Mouse (Mus musculus) MEL-GATA-1-ER (cell line): ENCODE data around the gene Kdm3a.

Experiments used
- DNase-seq: peaks from one replicate; pipeline ENCODE4 v3.0.0-alpha.2; 2012; ENCODE audit warnings: low read depth; ENCODE audit errors: extremely low read depth

Kdm3a gene

DNA sequence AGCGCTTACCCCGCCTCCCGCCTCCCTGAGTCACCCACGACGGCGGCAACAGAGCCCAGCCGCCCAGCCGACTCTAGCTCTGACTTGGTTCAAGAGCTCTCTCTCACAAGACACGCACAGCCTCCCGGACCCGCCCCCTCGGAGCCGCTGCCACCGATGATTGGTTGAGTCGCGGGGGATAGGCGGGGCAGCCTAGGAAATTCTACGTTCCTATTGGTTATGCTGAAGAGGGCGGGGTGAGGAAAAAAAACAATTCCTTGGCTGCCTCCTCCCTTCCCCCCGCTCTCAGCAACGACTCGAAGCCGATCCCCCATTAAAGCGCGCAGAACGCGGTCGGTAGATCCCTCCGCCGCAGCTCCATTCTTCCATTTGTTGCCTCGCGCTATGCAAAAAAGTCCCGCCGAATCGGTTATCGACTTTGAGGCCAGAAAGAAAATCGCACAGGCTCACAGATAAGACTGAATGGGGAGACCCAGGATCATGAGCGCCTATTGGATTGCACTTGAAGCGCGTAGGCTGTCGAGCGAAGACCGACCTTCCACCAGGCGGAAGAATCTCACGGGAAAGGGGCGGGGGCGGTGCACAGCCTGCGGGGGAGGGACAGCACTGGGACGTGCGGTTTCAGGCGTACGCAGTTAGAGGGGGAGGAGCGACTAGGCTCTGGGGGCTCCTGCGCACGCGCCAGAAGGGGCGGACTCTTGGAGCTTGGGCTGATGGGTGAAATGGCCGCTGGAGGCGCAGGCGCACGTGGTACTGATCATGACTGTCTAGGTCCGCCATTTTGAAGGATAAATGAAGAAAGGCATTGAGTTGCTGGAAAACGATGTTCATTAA is at the start of gene Kdm3a:
Gene Kdm3a, minus strand, starts transcription at position 162 of the 834 bp plus-strand sequence.
- peak; percentile 94 for DNase-seq

GRCm38 (mm10) chr6:71678891-71679290 is 46.1 kb upstream of the Kdm3a start:
- DNase-seq = no peak

DNA sequence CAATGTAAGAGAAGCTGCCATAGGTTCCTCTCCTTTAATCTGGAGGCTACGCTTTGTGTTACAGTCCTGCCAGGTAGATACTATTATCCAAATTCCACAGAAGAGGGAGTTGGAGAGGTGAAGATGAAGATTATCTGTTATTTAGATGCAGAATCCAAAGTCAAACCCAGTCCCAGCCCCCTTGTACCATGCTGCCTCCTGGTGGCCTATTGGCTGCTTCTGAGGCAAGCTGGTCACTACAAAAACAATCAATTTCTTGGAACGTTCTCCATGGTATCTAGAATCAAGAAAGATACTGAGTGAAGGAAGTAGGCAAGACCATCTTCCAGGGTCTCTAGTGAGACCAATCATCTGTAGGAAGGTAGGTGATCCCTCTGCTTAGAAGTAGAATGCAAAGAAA is 40.4 kb upstream of the Kdm3a start:
- no peak for DNase-seq

- DNase-seq = no peak
Measured at GRCm38 (mm10) chr6:71664511-71664910, 31.7 kb upstream of the Kdm3a start.

GRCm38 (mm10) chr6:71658290-71658689 is 25.5 kb upstream of the Kdm3a start:
- peak; percentile 64 for DNase-seq

DNA sequence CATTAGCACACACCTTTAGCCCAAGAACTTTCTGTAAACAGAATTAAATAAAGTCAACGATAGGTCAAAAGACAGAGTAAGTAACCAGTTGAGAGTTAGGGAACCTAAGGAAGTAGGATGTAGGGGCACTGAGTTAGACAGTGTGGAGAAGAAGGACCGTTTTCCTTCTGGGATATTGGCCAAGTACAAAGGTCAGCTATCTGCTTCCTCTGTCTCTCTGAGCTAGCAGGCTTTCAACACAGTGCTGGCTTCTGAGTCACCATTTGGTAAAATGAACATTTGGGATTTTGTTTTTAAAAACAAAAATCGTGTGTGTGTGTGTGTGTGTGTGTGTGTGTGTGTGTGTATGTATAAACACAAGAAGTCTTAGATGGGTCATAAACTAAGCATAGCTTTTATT is 23.0 kb upstream of the Kdm3a start:
- no peak for DNase-seq

GRCm38 (mm10) chr6:71651868-71652267 is 19.1 kb upstream of the Kdm3a start:
- no peak for DNase-seq

DNA sequence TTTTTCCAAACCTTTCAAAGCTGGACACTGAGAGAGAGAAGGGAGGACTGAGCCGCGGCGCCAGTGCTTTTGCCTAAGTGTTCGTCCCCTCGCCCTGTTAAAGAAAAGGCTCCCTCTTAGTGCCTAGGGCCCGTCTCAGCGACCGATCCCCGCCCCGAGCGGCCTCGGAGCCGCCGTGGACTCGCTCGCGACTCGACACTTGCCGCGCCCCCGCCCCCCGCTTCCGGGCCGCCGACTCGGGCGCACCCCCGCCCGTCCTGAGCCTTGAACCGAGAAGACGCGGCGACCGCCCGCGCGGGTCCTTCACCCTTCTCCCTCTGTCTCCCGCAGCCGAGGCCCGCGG is 333 bp downstream of the Kdm3a start:
- no peak for DNase-seq

GRCm38 (mm10) chr6:71631706-71632461 is 906 bp downstream of the Kdm3a start:
- no peak for DNase-seq

GRCm38 (mm10) chr6:71631196-71631595 is 1.6 kb downstream of the Kdm3a start:
- no peak for DNase-seq

- DNase-seq = no peak
Measured at GRCm38 (mm10) chr6:71627325-71627724, 5.5 kb downstream of the Kdm3a start.

DNA sequence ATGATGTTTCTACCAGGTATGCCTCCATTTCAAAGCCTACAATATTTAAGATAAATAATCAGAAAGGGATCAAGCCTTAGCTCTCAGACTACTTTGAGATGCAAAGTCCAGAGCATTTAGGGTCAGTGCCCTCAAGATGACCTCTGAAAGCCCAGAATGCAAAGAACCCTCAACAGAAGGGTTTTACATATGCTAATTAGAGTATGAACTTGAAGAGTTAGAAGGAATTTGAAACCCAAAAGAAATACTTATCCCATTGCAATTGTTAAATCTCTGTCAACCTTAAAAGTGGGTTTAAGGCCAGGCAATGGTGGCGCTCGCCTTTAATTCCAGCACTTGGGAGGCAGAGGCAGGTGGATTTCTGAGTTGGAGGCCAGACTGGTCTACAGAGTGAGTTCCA is 6.8 kb downstream of the Kdm3a start:
- no peak for DNase-seq

DNA sequence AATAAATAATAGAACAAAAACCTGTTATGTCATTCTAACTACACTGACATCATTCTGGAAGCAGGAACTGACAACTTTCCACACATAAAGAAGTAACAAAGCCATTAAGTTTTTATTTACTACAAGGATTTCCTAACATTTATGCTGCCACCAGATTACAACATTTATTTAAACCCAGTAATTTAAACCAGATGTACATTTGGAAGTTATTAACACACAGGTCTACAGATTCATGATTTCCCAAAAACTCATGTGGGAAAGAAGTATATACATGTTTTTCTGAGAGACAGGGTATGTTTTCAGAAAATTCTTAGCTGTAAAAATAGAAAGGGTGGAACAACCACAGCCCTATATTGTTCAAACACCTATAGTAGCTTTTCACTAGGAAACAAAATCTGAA is 8.1 kb downstream of the Kdm3a start:
- no peak for DNase-seq

DNA sequence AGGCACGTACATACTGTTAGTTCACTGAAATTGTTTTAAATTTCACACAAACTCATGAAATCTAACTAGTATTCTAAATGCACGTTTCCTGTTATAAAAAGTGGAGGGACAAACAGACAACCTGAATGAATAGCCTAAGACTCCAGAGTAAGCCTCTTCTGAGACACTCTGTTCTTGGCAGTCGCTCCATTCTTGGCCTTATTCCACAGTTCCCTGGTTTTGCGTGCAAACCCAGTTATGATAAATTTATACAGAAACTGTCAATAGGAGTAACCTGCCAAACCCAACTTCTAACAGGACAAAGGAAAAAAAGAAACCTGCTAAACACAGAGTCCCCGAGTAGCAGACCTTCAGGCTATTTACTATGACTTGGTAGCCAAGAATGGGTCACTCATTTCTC is 10.8 kb downstream of the Kdm3a start:
- DNase-seq = no peak

DNA sequence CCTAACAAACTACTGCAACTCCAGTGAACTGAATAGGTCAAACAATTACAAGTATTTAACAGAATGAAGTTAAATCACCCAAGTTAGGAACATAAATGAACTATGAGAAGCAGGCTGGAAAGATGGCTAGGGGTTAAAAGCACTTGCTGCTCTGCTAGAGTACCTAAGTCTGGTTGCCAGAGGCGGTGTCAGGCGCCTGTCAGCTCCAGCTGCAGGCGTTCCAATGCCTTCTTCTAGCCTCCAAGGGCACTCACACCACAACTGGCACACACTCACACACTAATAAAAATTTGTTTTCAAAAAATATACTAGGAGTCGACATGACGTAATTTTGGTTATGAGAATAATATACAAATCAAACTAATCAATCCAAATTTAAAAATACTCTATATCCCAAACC is 11.2 kb downstream of the Kdm3a start:
- no peak for DNase-seq

- no peak for DNase-seq
Measured at GRCm38 (mm10) chr6:71616959-71617358, 15.8 kb downstream of the Kdm3a start.

DNA sequence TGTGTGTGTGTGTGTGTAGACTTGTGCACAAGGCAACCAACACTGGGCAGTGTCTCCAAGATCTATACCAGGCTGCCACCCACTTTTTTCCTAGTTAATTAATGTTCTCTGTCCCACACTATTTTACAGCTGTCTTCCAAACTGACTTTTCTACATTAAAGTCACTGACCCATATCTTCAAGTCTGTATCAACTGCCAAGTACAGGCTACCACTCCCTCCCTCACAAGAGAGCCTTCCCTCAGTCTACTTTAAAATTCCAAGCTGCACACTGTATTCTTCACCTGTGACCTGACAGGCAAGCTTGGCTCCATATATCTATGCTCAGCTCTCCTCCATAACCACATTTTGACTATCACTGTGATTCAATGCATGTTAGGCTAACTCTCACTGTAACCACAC is 19.6 kb downstream of the Kdm3a start:
- DNase-seq = no peak

DNA sequence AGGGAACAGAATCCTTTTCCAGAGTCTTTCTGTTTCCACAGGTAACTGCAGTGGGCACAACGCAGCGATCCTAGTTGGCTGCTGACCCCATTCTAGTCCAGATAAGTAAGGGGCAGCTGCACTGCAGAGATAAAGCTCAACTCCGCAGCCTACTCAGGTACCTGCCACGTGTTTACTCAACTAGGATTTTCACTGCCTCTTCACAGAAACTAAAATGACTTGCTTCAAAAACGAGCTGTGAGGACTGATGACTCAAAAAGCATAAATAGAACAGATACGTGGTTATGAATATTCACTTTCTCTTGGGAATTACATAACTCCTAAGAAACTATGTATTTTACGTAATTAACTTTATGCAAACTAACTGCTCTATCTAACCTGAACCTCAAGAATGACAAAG is 22.8 kb downstream of the Kdm3a start:
- DNase-seq = no peak

GRCm38 (mm10) chr6:71608994-71609393 is 23.8 kb downstream of the Kdm3a start:
- DNase-seq = no peak

DNA sequence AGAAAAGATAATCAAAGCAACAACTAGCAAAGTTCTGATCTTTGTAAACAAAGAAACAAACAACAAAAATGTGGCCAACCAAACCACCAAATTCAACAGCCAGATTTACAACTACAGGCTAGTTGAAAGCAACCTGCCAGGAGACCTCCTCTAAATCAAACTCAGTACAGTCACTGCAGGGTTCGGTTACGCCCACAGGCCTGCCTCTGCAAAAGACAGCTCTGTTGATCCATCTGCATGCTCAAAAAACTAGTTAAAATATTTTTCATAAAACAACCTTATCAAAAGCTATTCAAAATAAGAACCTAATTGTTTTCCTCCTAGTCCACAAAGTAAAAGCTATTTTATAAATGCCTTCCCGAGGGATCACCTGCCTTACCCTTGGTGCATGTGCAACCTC is 25.0 kb downstream of the Kdm3a start:
- no peak for DNase-seq

- no peak for DNase-seq
Measured at GRCm38 (mm10) chr6:71590154-71590553, 42.6 kb downstream of the Kdm3a start.

DNA sequence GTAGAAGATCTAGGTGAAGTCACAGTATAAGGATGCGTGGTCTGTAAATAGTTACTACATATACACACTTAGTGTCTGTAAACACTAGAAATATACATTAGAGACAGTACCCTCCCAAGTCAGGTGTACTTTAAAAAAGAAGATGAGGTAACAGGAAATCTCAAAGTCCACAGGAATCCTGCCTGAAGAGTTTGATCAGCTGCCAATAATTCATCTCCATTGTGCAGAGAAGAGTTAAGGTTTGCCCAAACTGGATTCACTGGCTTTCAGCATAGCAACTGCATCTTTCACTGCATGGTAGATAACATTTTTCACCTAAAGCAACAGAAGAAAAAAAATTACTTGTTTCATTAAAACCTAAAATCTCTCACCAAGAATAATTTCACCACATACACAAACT is 43.4 kb downstream of the Kdm3a start:
- no peak for DNase-seq

DNA sequence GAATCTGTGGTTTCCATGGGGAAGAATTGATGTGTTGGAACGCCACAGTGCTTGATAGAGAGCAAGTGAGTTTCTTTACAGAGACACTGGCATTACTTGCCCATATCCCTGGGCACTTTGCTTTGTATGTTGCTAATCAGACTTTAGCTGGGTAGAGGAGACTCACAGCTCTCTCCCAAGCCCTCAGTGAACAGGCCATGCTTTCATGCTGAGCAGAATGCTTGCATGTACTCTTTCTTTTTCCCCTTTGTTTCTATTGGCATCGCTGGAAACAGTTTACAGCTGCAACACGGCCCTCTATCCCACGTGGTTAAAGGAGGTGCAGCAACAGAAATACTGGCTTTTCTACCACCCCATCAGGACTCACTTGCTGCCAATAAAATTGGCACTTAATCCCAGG is 49.6 kb downstream of the Kdm3a start:
- no peak for DNase-seq
